In the genomic region with DNA sequence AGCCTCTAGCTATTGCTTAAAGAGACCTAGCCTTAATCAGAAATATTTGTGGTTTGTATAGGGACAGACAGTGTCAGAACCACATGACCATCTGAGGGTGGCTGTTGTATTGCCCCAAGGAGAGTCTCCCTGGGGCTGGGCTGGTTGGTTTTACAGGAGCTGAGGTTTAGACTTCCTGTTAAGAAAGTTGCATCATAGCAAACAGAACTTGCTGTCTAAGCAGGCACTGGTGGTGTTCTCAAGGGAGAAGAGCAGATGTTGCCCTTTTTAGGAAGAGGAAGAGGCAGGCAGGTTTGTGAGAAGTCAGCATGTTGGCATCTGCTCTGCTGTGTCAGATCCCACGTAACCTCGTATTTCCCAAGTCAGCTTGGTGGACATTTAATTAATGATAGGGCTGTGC, we compare ENCODE assay signal across 9 mouse cellular contexts. TPM values are rescaled to one million over a fixed set of nuclear protein-coding genes. Genes with fewer than 3 reads are reported as not detected.
A peak's percentile ranks its signal among the peaks of the same experiment; 100 is the strongest.
DNase-seq lines count a peak whose midpoint lies in the region; ATAC-seq and TF ChIP-seq lines count a peak whose summit lies in the region.
"Had no signal": no experiment of that assay in that cellular context is flagged by ENCODE, and none has a peak within 500 bp of the region (broad histone marks: within the 10 kb centered on the region; RNA-seq: fewer than 3 reads in every experiment).

No protein-coding gene starts in this region.

- no peak overlapping the region for H3K4me3 ChIP-seq in liver, adult 2 months (ENCODE audit: insufficient read depth, low read depth, low read length)
- no peak overlapping the region for H3K4me3 ChIP-seq in liver, embryonic 12.5 days
- H3K4me3 ChIP-seq in embryonic facial prominence, embryonic 15.5 days (replicated peaks), result no peak overlapping the region
- no peak overlapping the region for H3K4me3 ChIP-seq in lung, embryonic 14.5 days (ENCODE audit: low read depth, low read length)
- H3K4me3 ChIP-seq: limb, embryonic 12.5 days had no signal

- WGBS in liver, adult 2 months, result 50% methylated on average over 2 of the region's 2 CpGs
- 9% methylated on average over 2 of the region's 2 CpGs for WGBS in liver, embryonic 12.5 days (ENCODE audit: insufficient replicate concordance)
- 17% methylated on average over 2 of the region's 2 CpGs for WGBS in embryonic facial prominence, embryonic 15.5 days
- 15% methylated on average over 2 of the region's 2 CpGs for WGBS in lung, embryonic 14.5 days

- H3K27me3 ChIP-seq in liver, adult 2 months (ENCODE audit: control insufficient read depth, insufficient read depth, low read length), result no peaks in the 10 kb centered on the region
- peaks cover 13% of the 10 kb centered on the region for H3K27me3 ChIP-seq in liver, embryonic 12.5 days (replicated peaks)
- no peaks in the 10 kb centered on the region for H3K27me3 ChIP-seq in embryonic facial prominence, embryonic 15.5 days
- no peaks in the 10 kb centered on the region for H3K27me3 ChIP-seq in lung, embryonic 14.5 days (ENCODE audit: insufficient read depth, low read length)
- H3K27me3 ChIP-seq: limb, embryonic 12.5 days had no signal

- H3K4me2 ChIP-seq in liver, embryonic 12.5 days, result no peak overlapping the region
- no peak overlapping the region for H3K4me2 ChIP-seq in embryonic facial prominence, embryonic 15.5 days (replicated peaks)
- no peak overlapping the region for H3K4me2 ChIP-seq in lung, embryonic 14.5 days
- H3K4me2 ChIP-seq: limb, embryonic 12.5 days had no signal

- no peak for TF ChIP-seq POLR2A in liver, adult 2 months (IDR thresholded peaks at IDR 0.05; ENCODE audit: extremely low read depth, insufficient read depth, low read length)

- no peak for TF ChIP-seq CTCF in liver, adult 2 months (IDR thresholded peaks at IDR 0.05; ENCODE audit: low read depth, low read length)
- TF ChIP-seq CTCF in lung, embryonic 14.5 days (IDR thresholded peaks at IDR 0.05; ENCODE audit: low read depth), result no peak

- no peaks in the 10 kb centered on the region for H3K4me1 ChIP-seq in liver, adult 2 months (ENCODE audit: control insufficient read depth, insufficient read depth, low read length)
- H3K4me1 ChIP-seq in liver, embryonic 12.5 days, result peaks cover 22% of the 10 kb centered on the region
- H3K4me1 ChIP-seq in embryonic facial prominence, embryonic 15.5 days, result peaks cover 34% of the 10 kb centered on the region
- no peaks in the 10 kb centered on the region for H3K4me1 ChIP-seq in lung, embryonic 14.5 days (ENCODE audit: insufficient read depth)

- no peak overlapping the region for H3K27ac ChIP-seq in liver, adult 2 months (replicated peaks; ENCODE audit: insufficient read depth, low read depth, low read length)
- H3K27ac ChIP-seq in liver, embryonic 12.5 days, result no peak overlapping the region
- peak overlapping the region; percentile 48; the same call in 1 of the 2 replicates for H3K27ac ChIP-seq in embryonic facial prominence, embryonic 15.5 days (replicated peaks)
- H3K27ac ChIP-seq in lung, embryonic 14.5 days (ENCODE audit: low read depth), result no peak overlapping the region
- H3K27ac ChIP-seq: limb, embryonic 12.5 days had no signal

- no peaks in the 10 kb centered on the region for H3K79me2 ChIP-seq in liver, adult 2 months (ENCODE audit: control insufficient read depth, insufficient read depth, low read length)

- H3K9me3 ChIP-seq in liver, embryonic 12.5 days (replicated peaks), result no peaks in the 10 kb centered on the region
- H3K9me3 ChIP-seq in embryonic facial prominence, embryonic 15.5 days (replicated peaks), result no peaks in the 10 kb centered on the region
- no peaks in the 10 kb centered on the region for H3K9me3 ChIP-seq in lung, embryonic 14.5 days (ENCODE audit: low read depth, low read length)
- H3K9me3 ChIP-seq: limb, embryonic 12.5 days had no signal

- H3K36me3 ChIP-seq in liver, adult 2 months (ENCODE audit: control insufficient read depth, insufficient read depth, low read length), result no peaks in the 10 kb centered on the region
- no peaks in the 10 kb centered on the region for H3K36me3 ChIP-seq in liver, embryonic 12.5 days
- no peaks in the 10 kb centered on the region for H3K36me3 ChIP-seq in embryonic facial prominence, embryonic 15.5 days
- H3K36me3 ChIP-seq in lung, embryonic 14.5 days (ENCODE audit: insufficient read depth), result no peaks in the 10 kb centered on the region
- H3K36me3 ChIP-seq: limb, embryonic 12.5 days had no signal

- ATAC-seq in liver, embryonic 12.5 days, result no peak
- ATAC-seq in embryonic facial prominence, embryonic 15.5 days (ENCODE audit: insufficient number of reproducible peaks, low FRiP score, low TSS enrichment, low read depth), result no peak
- ATAC-seq in lung, embryonic 14.5 days (ENCODE audit: insufficient read depth), result peak; percentile 35; the same call in 1 of the 2 replicates
- no peak for ATAC-seq in activated CD4-positive, CD25-positive, alpha-beta regulatory T cell, adult 4 months

- DNase-seq in liver, adult 2 months (ENCODE audit: extremely low read depth, low read depth, low spot score), result peak; percentile 55
- DNase-seq in lung, embryonic 14.5 days, result peak; percentile 41
- DNase-seq in telencephalon, adult 2 months (ENCODE audit: low read depth, low spot score), result peak; percentile 28
- DNase-seq in T-cell, adult 2 months (ENCODE audit: low spot score), result no peak
- DNase-seq: cerebellum, adult 9-10 months had no signal

- H3K9ac ChIP-seq in liver, adult 2 months (ENCODE audit: low read depth, low read length), result no peak overlapping the region
- no peak overlapping the region for H3K9ac ChIP-seq in liver, embryonic 12.5 days
- no peak overlapping the region for H3K9ac ChIP-seq in embryonic facial prominence, embryonic 15.5 days
- H3K9ac ChIP-seq in lung, embryonic 14.5 days, result no peak overlapping the region
- H3K9ac ChIP-seq: limb, embryonic 12.5 days had no signal

RNA-seq across cellular contexts. Expression of a gene that starts 52.7 kb away (rescaled TPM):
- total RNA-seq in liver, adult 2 months (2014; rRNA removed), result 54.2 and 56.9 TPM in 2 replicates
- polyA plus RNA-seq in liver, adult 2 months (2012; rRNA removed), result 15.7 and 17.7 TPM in 2 replicates
- polyA plus RNA-seq in liver, embryonic 12.5 days (2016; fragmentation: Nextera tagmentation; extraction: Ambion mirVana), result 66.3 and 74.4 TPM in 2 replicates
- 49.7 and 52.8 TPM in 2 replicates for polyA plus RNA-seq in embryonic facial prominence, embryonic 15.5 days (2015; fragmentation: Nextera tagmentation; extraction: Ambion mirVana)
- 44.3 and 44.6 TPM in 2 replicates for polyA plus RNA-seq in lung, embryonic 14.5 days (2014; fragmentation: Nextera tagmentation; extraction: Ambion mirVana)
- 10 to 100 TPM; 62.4 to 64.7 TPM for polyA plus RNA-seq in activated CD4-positive, CD25-positive, alpha-beta regulatory T cell, adult 4 months (2017; shearing (Covaris generic))
